In the genomic region with DNA sequence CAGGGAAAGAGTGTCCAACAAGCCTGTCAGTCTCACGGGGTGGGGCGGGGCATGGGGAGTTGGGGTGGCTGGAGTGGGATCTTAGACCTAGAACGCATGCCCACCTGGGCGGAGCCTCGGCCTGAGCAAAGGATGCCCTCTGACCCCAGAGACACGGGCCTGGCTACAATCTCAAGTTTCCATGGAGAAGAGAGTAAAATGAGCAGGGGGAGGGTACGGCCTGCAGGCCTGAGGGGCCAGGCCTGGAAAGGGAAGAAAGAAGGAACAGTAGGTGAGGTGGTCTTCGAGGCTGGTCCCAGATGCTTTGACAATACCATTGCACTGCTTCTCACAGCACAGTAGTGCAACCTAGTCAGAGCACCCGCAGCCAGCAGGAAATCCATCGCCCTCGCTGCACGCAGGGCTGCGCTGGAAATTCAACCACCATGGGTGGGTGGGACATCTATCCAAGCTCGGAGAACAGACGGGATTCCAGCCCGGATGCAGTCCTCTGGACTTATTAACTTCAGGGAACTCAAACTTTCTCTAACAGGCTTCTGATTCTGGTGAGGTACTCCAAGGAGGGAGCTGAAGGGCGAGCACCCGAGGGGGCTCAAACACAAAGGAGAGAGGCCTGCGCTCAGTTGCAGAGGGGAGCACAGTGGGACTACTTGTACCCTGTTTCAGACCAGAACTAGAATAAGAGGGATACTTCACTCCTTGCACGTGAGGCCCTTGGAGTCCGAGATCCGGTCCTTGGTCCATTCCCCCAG, we compare ENCODE assay signal across 8 mouse cellular contexts. TPM values are rescaled to one million over a fixed set of nuclear protein-coding genes. Genes with fewer than 3 reads are reported as not detected.
A peak's percentile ranks its signal among the peaks of the same experiment; 100 is the strongest.
DNase-seq lines count a peak whose midpoint lies in the region; ATAC-seq and TF ChIP-seq lines count a peak whose summit lies in the region.

No protein-coding gene starts in this region.

- no peaks in the 10 kb centered on the region for H3K27me3 ChIP-seq in lung, postnatal 0 days (replicated peaks; ENCODE audit: insufficient read depth, low read length)
- H3K27me3 ChIP-seq in limb, embryonic 15.5 days: no peaks in the 10 kb centered on the region

- peaks cover 10% of the 10 kb centered on the region for H3K4me1 ChIP-seq in lung, postnatal 0 days (ENCODE audit: insufficient read depth, low read depth, low read length)
- H3K4me1 ChIP-seq in limb, embryonic 15.5 days: peaks cover 23% of the 10 kb centered on the region

- peak overlapping the region; percentile 8 for H3K4me3 ChIP-seq in lung, postnatal 0 days (ENCODE audit: low read depth, low read length)
- peak overlapping the region; percentile 46 for H3K4me3 ChIP-seq in limb, embryonic 15.5 days

- no peak overlapping the region for H3K9ac ChIP-seq in lung, postnatal 0 days (replicated peaks; ENCODE audit: low read depth)
- H3K9ac ChIP-seq in limb, embryonic 15.5 days: peak overlapping the region; percentile 33

- no peak for DNase-seq in lung, postnatal 0 days (ENCODE audit: low spot score)
- DNase-seq in lung, adult 18-20 months: no peak
- peak; percentile 66 for DNase-seq in retina, postnatal 1 day
- no peak for DNase-seq in gastrocnemius, postnatal 25 days
- no peak for DNase-seq in cerebellum, adult 11 months
- DNase-seq in cerebellum, postnatal 14 days: no peak

- H3K4me2 ChIP-seq in lung, postnatal 0 days (replicated peaks; ENCODE audit: low read depth, low read length): peak overlapping the region; percentile 55
- H3K4me2 ChIP-seq in limb, embryonic 15.5 days: peak overlapping the region; percentile 75

- ATAC-seq in lung, postnatal 0 days: no peak
- peak; percentile 4; the same call in 1 of the 2 replicates for ATAC-seq in erythroblast, adult 5-6 weeks (replicated peaks; ENCODE audit: low FRiP score, poor library complexity, severe bottlenecking)
- ATAC-seq in limb, embryonic 15.5 days (ENCODE audit: insufficient number of reproducible peaks, low FRiP score, low TSS enrichment, low read depth): 0 out of 2 replicates have a peak, but pooled peaks have one; percentile 49

- no peak overlapping the region for H3K27ac ChIP-seq in lung, postnatal 0 days (ENCODE audit: low read length)
- peak overlapping the region; percentile 43; the same call in 1 of the 2 replicates for H3K27ac ChIP-seq in limb, embryonic 15.5 days

- no peak for TF ChIP-seq EP300 in lung, postnatal 0 days (IDR thresholded peaks at IDR 0.05)

- no peaks in the 10 kb centered on the region for H3K36me3 ChIP-seq in lung, postnatal 0 days (ENCODE audit: insufficient read depth, low read length)
- H3K36me3 ChIP-seq in limb, embryonic 15.5 days: peaks cover 9% of the 10 kb centered on the region

- 8% methylated on average over 22 of the region's 22 CpGs for WGBS in lung, postnatal 0 days
- WGBS in limb, embryonic 15.5 days: 3% methylated on average over 22 of the region's 22 CpGs

- no peaks in the 10 kb centered on the region for H3K9me3 ChIP-seq in lung, postnatal 0 days (ENCODE audit: low read length)
- H3K9me3 ChIP-seq in limb, embryonic 15.5 days: no peaks in the 10 kb centered on the region

- TF ChIP-seq CTCF in lung, postnatal 0 days (IDR thresholded peaks at IDR 0.05): no peak

RNA-seq across cellular contexts. Expression of a gene that starts 0.7 kb away (rescaled TPM):
- polyA plus RNA-seq in lung, postnatal 0 days (2015; fragmentation: Nextera tagmentation; extraction: Ambion mirVana): 0.90 and 1.3 TPM in 2 replicates
- 2.9 and 4.0 TPM in 2 replicates for total RNA-seq in erythroblast, adult 5-6 weeks (2015; ENCODE audit: low replicate concordance)
- total RNA-seq in erythroblast, adult 5-6 weeks (2017; ENCODE audit: low replicate concordance): 1.7 and 2.0 TPM in 2 replicates
- 15.6 and 19.2 TPM in 2 replicates for polyA plus RNA-seq in limb, embryonic 15.5 days (2015; fragmentation: Nextera tagmentation; extraction: Ambion mirVana)
- not detected for total RNA-seq in gastrocnemius, postnatal 25 days (2021)

RNA-seq across cellular contexts. Expression of a gene that starts 7.9 kb away (rescaled TPM):
- polyA plus RNA-seq in lung, postnatal 0 days (2015; fragmentation: Nextera tagmentation; extraction: Ambion mirVana): 20.6 and 34.6 TPM in 2 replicates
- total RNA-seq in erythroblast, adult 5-6 weeks (2015; ENCODE audit: low replicate concordance): 20.9 and 51.7 TPM in 2 replicates
- 15.8 and 25.6 TPM in 2 replicates for total RNA-seq in erythroblast, adult 5-6 weeks (2017; ENCODE audit: low replicate concordance)
- polyA plus RNA-seq in limb, embryonic 15.5 days (2015; fragmentation: Nextera tagmentation; extraction: Ambion mirVana): 66.9 and 70.1 TPM in 2 replicates
- total RNA-seq in gastrocnemius, postnatal 25 days (2021): 1 to 10 TPM; 5.4 to 7.5 TPM

RNA-seq across cellular contexts. Expression of a gene that starts 13.2 kb away (rescaled TPM):
- polyA plus RNA-seq in lung, postnatal 0 days (2015; fragmentation: Nextera tagmentation; extraction: Ambion mirVana): 82.2 and 91.4 TPM in 2 replicates
- total RNA-seq in erythroblast, adult 5-6 weeks (2015; ENCODE audit: low replicate concordance): 35.1 and 36.7 TPM in 2 replicates
- 57.7 and 79.4 TPM in 2 replicates for total RNA-seq in erythroblast, adult 5-6 weeks (2017; ENCODE audit: low replicate concordance)
- polyA plus RNA-seq in limb, embryonic 15.5 days (2015; fragmentation: Nextera tagmentation; extraction: Ambion mirVana): 130 and 134 TPM in 2 replicates
- total RNA-seq in gastrocnemius, postnatal 25 days (2021): 10 to 100 TPM; 22.6 to 25.1 TPM

RNA-seq across cellular contexts. Expression of a gene that starts 20.1 kb away (rescaled TPM):
- polyA plus RNA-seq in lung, postnatal 0 days (2015; fragmentation: Nextera tagmentation; extraction: Ambion mirVana): 1.6 TPM in 2 replicates
- total RNA-seq in erythroblast, adult 5-6 weeks (2015; ENCODE audit: low replicate concordance): 0.58 and 1.3 TPM in 2 replicates
- 2.6 and 3.5 TPM in 2 replicates for total RNA-seq in erythroblast, adult 5-6 weeks (2017; ENCODE audit: low replicate concordance)
- polyA plus RNA-seq in limb, embryonic 15.5 days (2015; fragmentation: Nextera tagmentation; extraction: Ambion mirVana): 14.0 and 14.3 TPM in 2 replicates
- under 1 TPM in 1 of 2 experiments, not detected in 1; 0.29 TPM for total RNA-seq in gastrocnemius, postnatal 25 days (2021)

RNA-seq across cellular contexts. Expression of a gene that starts 22.7 kb away (rescaled TPM):
- 0.08 and 0.13 TPM in 2 replicates for polyA plus RNA-seq in lung, postnatal 0 days (2015; fragmentation: Nextera tagmentation; extraction: Ambion mirVana)
- total RNA-seq in erythroblast, adult 5-6 weeks (2015; ENCODE audit: low replicate concordance): 0.38 TPM in 1 of 2 replicates, not detected in the other
- not detected in 2 replicates for total RNA-seq in erythroblast, adult 5-6 weeks (2017; ENCODE audit: low replicate concordance)
- 0.63 and 0.93 TPM in 2 replicates for polyA plus RNA-seq in limb, embryonic 15.5 days (2015; fragmentation: Nextera tagmentation; extraction: Ambion mirVana)
- total RNA-seq in gastrocnemius, postnatal 25 days (2021): under 1 TPM in 1 of 2 experiments, not detected in 1; 0.19 TPM
